Mouse (Mus musculus) liver, adult 2 months (tissue): ENCODE measurements around the gene Lsm10. TPM values are rescaled to one million over a fixed set of nuclear protein-coding genes. Genes with fewer than 3 reads are reported as not detected.

Experiments used
- DNase-seq: peaks from one replicate; pipeline ENCODE4 v3.0.0-alpha.2; 2011; ENCODE audit warnings: low read depth, low spot score; ENCODE audit errors: extremely low read depth
- H3K27ac ChIP-seq: fragments of 200-500 bp; replicated peaks from 2 replicates; pipeline ENCODE4 v1.5.1; 2012; ENCODE audit warnings: low read depth, mild to moderate bottlenecking, control low read depth, inconsistent platforms, low read length; ENCODE audit not compliant: insufficient read depth
- H3K27me3 ChIP-seq: fragments of 200-500 bp; 2 replicates; pipeline ENCODE4 v1.6.1; 2012; ENCODE audit warnings: mild to moderate bottlenecking, moderate library complexity, low read length, inconsistent platforms; ENCODE audit not compliant: control insufficient read depth, insufficient read depth
- H3K36me3 ChIP-seq: fragments of 200-500 bp; 2 replicates; pipeline ENCODE4 v1.6.1; 2012; ENCODE audit warnings: low read length, inconsistent platforms; ENCODE audit not compliant: control insufficient read depth, insufficient read depth
- H3K4me1 ChIP-seq: fragments of 200-500 bp; 2 replicates; pipeline ENCODE4 v1.6.1; 2011; ENCODE audit warnings: low read length; ENCODE audit not compliant: control insufficient read depth, insufficient read depth
- H3K4me3 ChIP-seq: fragments of 200-500 bp; 2 replicates; pipeline ENCODE4 v1.5.1; 2011; ENCODE audit warnings: low read depth, mild to moderate bottlenecking, control low read depth, low read length, moderate library complexity; ENCODE audit not compliant: insufficient read depth
- H3K79me2 ChIP-seq: fragments of 200-500 bp; 2 replicates; pipeline ENCODE4 v1.6.1; 2012; ENCODE audit warnings: inconsistent platforms, mild to moderate bottlenecking, low read length, moderate library complexity; ENCODE audit not compliant: control insufficient read depth, insufficient read depth
- H3K9ac ChIP-seq: fragments of 200-500 bp; 2 replicates; pipeline ENCODE4 v1.6.1; 2012; ENCODE audit warnings: low read depth, mild to moderate bottlenecking, control low read depth, inconsistent platforms, low read length
- CTCF ChIP-seq: fragments of 200-500 bp; IDR thresholded peaks from 2 replicates; pipeline ENCODE4 v1.5.1; 2011; ENCODE audit warnings: low read depth, low read length, control low read depth
- POLR2A ChIP-seq: fragments of 200-500 bp; IDR thresholded peaks from 2 replicates; pipeline ENCODE4 v1.6.1; 2011; ENCODE audit warnings: low read length, control low read depth; ENCODE audit not compliant: insufficient read depth; ENCODE audit errors: extremely low read depth
- WGBS: fragments of 180-500 bp; shearing (Covaris S2); methylation state at CpG from one replicate; pipeline ENCODE4 v1.1.7; 2018; 5-methylcytosine and 5-hydroxymethylcytosine counted together
- polyA plus RNA-seq: library from polyadenylated mRNA; depleted of rRNA; stranded (reverse); fragments of >200 nt; gene quantifications from 2 replicates; pipeline ENCODE4 v1.2.3, GENCODE M21; 2012
- total RNA-seq: library from RNA; depleted of rRNA; stranded (reverse); fragments of >200 nt; gene quantifications from 2 replicates; pipeline ENCODE4 v1.2.3, GENCODE M21; 2014

Gene Lsm10
- total and polyA plus RNA-seq, 2 experiments, result 20.0 to 28.4 TPM

GRCm38 (mm10) chr4:126058134-126058996 is 38.1 kb upstream of the Lsm10 start, which contains the start of gene Oscp1:
Oscp1 (plus strand) TSS chr4:126058565.
- H3K4me1 ChIP-seq, result 0 out of 2 replicates have a peak, but pooled peaks cover 2% of the 10 kb centered on the region
- peak; percentile 75 for DNase-seq
- TF ChIP-seq POLR2A (no peak), CTCF (no peak)
- H3K79me2 ChIP-seq, result no peaks in the 10 kb centered on the region
- H3K27ac ChIP-seq, result no peak within 1 kb of the TSS
- WGBS, result 2% methylated on average over 57 of the region's 57 CpGs
- H3K4me3 ChIP-seq, result peak within 1 kb of the TSS; percentile 52
- peak within 1 kb of the TSS; percentile 16; the same call in 1 of the 2 replicates for H3K9ac ChIP-seq
- H3K27me3 ChIP-seq, result no peaks in the 10 kb centered on the region
- peaks cover 14% of the 10 kb centered on the region for H3K36me3 ChIP-seq

- H3K27ac ChIP-seq, result no peak overlapping the region
- no peaks in the 10 kb centered on the region for H3K27me3 ChIP-seq
- peaks cover 10% of the 10 kb centered on the region for H3K36me3 ChIP-seq
- WGBS, result 55% methylated on average over 9 of the region's 9 CpGs
- DNase-seq, result no peak
- H3K9ac ChIP-seq, result no peak overlapping the region
- TF ChIP-seq POLR2A (no peak), CTCF (no peak)
- H3K4me1 ChIP-seq, result 0 out of 2 replicates have a peak, but pooled peaks cover 2% of the 10 kb centered on the region
- H3K79me2 ChIP-seq, result no peaks in the 10 kb centered on the region
- H3K4me3 ChIP-seq, result peak overlapping the region; percentile 52; the same call in 1 of the 2 replicates
Observed at GRCm38 (mm10) chr4:126058997-126059362, 37.4 kb upstream of the Lsm10 start.

GRCm38 (mm10) chr4:126062856-126063255 is 33.6 kb upstream of the Lsm10 start:
- Histone ChIP-seq H3K27me3 (no peaks in the 10 kb centered on the region), H3K9ac (no peak overlapping the region), H3K79me2 (no peaks in the 10 kb centered on the region), H3K4me1 (0 out of 2 replicates have a peak, but pooled peaks cover 2% of the 10 kb centered on the region), H3K36me3 (no peaks in the 10 kb centered on the region), H3K27ac (no peak overlapping the region), H3K4me3 (no peak overlapping the region)
- no peak for DNase-seq
- TF ChIP-seq POLR2A, result no peak
- no peak for TF ChIP-seq CTCF
- 64% methylated on average over 1 of the region's 1 CpGs for WGBS

- WGBS, result 91% methylated on average over 7 of the region's 7 CpGs
- TF ChIP-seq POLR2A (no peak), CTCF (no peak)
- Histone ChIP-seq H3K4me3 (no peak overlapping the region), H3K9ac (no peak overlapping the region), H3K4me1 (no peaks in the 10 kb centered on the region), H3K79me2 (no peaks in the 10 kb centered on the region), H3K27me3 (no peaks in the 10 kb centered on the region), H3K27ac (no peak overlapping the region), H3K36me3 (no peaks in the 10 kb centered on the region)
- DNase-seq, result no peak
Observed at GRCm38 (mm10) chr4:126065241-126065640, 31.2 kb upstream of the Lsm10 start.

- H3K4me3 ChIP-seq, result no peak overlapping the region
- H3K36me3 ChIP-seq, result no peaks in the 10 kb centered on the region
- 44% methylated on average over 15 of the region's 15 CpGs for WGBS
- TF ChIP-seq CTCF (no peak), POLR2A (no peak)
- H3K4me1 ChIP-seq, result peaks cover 5% of the 10 kb centered on the region
- DNase-seq, result peak; percentile 60
- no peak overlapping the region for H3K9ac ChIP-seq
- no peak overlapping the region for H3K27ac ChIP-seq
- H3K79me2 ChIP-seq, result no peaks in the 10 kb centered on the region
- H3K27me3 ChIP-seq, result no peaks in the 10 kb centered on the region
Observed at GRCm38 (mm10) chr4:126067401-126068077, 28.9 kb upstream of the Lsm10 start.

GRCm38 (mm10) chr4:126068842-126069241 is 27.6 kb upstream of the Lsm10 start:
- no peaks in the 10 kb centered on the region for H3K36me3 ChIP-seq
- WGBS, result 84% methylated on average over 6 of the region's 6 CpGs
- no peak overlapping the region for H3K4me3 ChIP-seq
- H3K27me3 ChIP-seq, result no peaks in the 10 kb centered on the region
- no peak overlapping the region for H3K27ac ChIP-seq
- H3K9ac ChIP-seq, result no peak overlapping the region
- no peak for DNase-seq
- TF ChIP-seq POLR2A (no peak), CTCF (no peak)
- H3K79me2 ChIP-seq, result no peaks in the 10 kb centered on the region
- peaks cover 5% of the 10 kb centered on the region for H3K4me1 ChIP-seq
